Mouse (Mus musculus): ENCODE measurements around the gene Uqcc2. TPM values are rescaled to one million over a fixed set of nuclear protein-coding genes. Genes with fewer than 3 reads are reported as not detected.

Uqcc2 gene
- total RNA-seq, 4 experiments from 2014 or later: 333 to 355 (median 345) TPM

DNA sequence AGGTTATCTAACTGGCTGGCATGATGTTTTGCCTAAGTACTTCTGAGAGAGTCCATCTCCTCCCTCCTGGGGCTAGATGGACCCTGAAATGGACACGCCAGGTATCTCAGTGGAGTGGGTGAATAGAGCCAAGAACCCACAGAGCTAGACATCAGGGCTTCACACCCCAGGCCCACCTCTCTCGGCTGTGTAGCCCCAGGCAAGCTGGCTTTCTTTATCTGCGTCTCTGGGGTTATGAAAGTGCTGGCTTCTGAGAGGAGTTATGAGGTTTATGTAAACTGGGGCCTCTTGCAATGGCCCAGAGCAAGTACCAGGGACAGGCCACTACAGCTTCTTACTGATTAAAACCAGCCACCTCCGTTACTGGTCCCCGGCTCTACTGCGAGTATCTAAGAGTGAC is 21.2 kb upstream of the Uqcc2 start:
- DNase-seq (ENCODE audit: low spot score): no peak

DNA sequence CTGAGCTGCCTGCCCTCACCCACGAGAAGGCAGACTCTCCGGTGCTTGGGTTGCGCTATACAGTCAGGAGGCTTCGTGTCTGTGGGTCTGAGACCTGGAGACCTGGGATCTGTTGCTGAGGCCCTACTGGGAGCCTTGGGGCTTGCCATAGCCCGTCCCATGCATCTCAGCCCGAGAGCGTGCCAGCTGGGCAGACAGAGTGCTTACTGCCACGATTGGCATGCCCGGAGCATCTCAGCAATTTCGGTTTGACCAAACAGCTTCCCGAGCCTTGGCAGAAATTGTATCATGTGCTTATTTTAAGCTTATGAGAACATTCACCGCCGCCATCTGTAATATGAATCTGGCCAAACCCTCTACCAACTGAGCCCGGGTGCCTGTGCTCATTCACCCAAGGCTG is 20.5 kb upstream of the Uqcc2 start:
- DNase-seq (ENCODE audit: low spot score): peak; percentile 65

DNA sequence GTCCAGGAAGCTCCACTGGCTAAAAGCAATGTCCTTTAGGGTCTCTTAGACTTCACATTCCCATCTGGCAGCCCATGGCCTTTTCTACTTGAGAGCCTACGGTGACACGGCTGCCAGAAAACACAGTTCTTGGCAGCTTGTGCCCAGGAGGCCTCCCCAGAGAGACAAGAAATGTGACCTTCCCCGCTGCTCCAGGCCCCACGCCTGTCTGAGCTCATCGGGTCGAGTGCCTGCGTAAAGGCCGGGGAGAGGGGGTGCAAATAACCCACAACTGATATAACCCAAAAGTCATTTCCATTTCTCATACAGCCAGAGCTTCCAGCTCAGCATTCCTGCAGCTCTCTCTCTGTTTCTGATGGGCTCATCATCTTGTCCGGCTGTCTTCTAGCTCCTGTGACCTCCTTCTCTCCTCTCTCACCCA is 20.1 kb upstream of the Uqcc2 start:
- DNase-seq (ENCODE audit: low spot score): peak; percentile 68

DNA sequence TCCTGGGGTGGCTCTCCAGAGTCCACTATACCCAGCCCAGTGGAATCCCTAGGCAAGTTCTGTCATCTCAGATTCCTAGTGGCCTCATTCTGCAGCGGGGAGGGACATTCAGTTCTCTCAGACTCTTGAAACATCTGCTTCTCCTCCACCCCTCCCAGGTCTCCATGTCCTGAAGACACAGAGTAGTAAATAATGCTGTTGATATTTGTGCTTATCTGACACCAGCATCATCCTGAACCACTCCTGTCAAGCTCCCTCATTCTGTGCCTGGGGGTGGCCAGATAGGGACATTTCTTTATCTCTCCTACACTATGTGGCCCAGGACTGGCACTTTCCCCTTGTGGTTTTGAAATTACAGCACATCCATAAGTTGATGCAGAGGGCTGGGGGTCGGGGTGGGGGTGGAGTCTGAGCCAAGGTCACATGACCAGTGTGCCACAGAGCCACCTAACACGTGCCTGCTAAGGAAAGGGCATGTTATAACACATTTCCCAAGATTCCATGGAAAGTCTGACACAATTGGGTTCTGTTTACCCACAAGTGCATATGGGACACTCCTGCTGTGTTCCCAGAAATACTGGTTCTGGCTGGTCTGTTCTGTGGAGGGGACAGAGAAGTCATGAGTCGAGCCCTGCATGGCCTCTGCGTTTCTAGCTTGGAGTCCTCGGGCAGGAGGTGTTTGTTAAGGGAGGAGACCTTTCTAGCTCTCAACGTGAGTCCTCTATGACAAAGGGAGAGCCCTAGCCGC is 19.4 kb upstream of the Uqcc2 start:
- no peak for DNase-seq (ENCODE audit: low spot score)

DNA sequence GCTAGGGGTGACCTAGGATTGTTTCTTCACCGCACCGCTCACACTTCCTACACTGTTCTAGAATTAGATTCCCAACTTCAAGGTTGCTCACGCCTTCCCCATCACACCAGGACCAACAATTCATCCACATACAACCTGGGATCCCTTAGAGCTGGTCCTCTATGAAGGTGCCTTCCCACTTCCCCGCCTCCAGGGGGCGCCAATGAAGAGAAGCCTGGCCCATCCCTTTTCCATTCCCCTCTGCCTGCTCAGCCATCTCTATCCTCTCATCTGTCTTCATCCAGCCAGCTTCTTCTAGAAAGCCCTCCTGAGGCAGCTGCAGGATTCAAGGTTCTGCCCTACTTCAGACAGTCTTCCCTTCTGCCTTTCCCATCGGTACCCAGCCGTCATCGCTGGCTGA is 17.7 kb upstream of the Uqcc2 start:
- no peak for DNase-seq (ENCODE audit: low spot score)

DNA sequence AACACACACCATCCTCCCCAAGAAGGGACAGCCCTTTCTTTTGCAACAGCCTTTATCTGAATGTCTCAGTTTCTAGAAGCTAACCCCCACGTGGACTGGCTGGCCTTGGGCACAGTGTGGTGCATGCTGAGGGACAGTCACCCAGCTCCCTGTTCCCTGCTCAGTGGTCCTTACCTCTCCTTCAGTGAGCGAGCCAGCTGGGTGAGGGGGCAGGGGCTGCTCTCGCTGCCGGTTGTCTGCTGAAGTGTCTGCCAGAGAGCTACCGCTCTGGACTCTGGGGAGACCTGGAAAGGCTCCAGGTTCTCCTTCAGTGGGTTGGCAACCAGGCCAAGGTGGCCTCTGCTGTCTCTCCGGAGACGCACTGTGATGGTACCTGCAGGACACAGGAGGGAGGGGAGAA is 17.2 kb upstream of the Uqcc2 start:
- no peak for DNase-seq (ENCODE audit: low spot score)

DNA sequence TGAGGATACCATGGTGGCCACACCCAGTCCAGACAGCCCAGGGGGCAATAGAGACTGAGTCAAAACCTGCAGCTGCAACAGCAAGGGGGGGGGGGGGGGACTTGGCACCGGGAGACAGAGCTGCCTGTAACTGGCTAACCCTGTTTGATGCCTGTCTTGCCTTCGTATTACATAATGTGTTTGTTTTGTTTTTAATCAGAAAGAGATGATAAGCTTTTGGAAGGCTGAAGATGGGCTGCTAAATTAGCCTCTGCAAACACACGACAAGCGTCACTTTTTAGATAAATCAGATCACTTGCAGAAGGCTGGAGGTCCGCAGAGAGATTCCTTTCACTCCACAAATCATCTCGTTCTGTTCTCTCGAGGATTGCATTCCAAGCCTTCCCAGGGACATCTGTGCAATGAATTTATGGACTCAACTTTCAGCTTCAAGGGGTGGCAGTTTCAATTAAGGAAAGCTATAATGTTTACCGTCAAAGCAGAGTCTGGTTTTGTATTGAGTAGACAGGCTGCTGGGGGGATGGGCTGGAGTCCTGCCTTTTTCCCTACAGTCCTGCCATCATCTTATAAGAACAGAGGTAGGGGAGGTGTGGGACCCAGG is 12.7 kb upstream of the Uqcc2 start:
- no peak for DNase-seq (ENCODE audit: low spot score)

DNA sequence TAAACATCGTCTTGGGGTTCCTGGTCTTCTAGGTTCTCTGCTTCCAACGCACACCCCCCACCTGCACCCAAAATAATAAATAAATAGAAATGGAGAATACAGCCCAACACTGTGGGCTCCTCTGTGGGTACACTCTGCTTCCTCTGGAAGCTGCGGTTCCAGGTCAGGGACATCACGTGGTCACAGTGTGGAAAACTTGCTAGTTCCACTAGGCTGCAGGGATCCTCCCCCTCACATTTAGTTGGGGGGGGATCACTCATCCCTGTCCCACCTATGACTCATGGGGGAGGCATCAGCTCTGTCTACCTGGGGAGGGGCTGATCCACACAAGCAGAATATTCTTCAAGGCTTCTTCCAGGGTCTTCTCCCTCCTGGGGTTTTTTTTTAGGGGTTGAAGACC is 10.4 kb upstream of the Uqcc2 start:
- DNase-seq (ENCODE audit: low spot score): no peak

DNA sequence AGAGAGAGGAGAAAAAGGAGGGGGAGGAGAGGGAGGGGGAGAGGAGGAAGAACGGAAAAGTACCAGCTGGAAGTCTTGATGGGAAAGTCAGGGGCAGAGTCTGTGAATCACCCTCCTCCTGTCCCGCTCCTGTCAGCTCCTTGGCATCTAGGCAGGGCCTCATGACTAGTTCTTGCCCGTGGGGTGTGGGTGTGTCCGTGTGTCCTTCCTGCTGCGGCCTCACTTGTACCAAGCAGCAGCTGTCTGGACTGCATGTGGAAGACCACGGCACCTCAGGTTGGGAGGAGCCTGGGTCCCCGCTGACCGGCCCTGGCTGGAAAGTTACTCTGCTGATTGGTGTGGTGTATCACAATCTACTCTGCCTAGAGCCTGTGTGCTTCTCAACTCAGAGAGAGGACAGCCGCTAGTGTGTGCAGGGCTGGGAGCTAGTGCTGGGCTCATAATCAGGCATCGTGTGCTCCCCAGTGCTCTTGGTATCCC is 8.3 kb upstream of the Uqcc2 start:
- no peak for DNase-seq (ENCODE audit: low spot score)

DNA sequence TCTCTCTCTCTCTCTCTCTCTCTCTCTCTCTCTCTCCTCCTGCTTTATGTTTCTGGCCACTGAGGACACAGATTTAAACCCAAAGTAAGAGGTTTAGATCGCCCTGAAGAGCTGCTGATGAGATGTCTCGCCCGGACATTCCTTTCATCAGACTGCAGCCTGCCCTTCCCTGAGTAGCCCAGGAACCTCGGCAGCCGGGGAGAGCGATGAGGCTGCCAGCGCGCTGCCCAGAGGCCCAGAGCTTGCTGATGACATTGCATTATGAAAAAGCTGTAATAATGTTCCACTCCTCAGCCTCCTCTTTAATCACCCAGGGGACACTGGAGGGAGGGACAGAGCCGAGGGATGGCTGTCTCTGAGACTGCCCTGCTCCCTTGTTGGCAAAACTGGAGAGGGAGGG is 6.5 kb upstream of the Uqcc2 start:
- no peak for DNase-seq (ENCODE audit: low spot score)

DNA sequence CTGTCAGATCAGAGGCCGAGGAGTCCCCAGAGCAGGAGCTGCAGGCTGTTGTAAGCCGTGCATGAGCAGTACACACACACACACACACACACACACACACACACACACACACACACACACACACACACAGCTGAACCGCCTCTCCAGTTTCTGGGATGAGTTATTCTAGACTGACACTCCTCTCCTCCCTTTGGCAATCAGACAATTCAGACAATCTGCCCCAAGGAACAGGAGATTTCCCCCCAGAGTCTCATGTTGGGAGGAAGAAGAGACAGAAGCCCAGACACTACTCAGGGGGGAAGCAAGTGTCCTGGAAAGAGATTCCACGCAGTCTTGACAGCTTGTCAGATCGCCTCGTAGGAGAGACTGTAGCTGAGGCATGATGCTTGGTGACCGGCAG is 5.6 kb upstream of the Uqcc2 start:
- DNase-seq (ENCODE audit: low spot score): no peak

DNA sequence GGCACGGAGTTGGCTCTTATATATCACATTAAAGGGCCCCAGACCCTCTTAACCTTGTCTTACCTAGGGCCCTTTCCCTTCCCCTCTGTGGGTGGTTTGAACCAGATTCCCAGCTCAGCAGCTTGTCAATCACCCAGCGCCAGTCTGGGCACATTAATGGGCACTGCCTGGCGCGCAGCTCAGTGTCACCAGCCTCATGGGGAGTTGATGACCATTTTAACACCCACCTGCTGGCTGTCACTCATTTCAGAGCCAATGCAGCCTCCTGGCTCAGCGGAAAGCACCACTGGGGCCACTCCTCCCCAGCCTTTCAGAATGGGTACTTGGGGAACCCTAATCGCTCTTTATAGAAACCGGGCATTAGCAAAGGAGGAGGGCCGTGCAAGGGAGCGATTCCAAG is 4.7 kb upstream of the Uqcc2 start:
- no peak for DNase-seq (ENCODE audit: low spot score)

DNA sequence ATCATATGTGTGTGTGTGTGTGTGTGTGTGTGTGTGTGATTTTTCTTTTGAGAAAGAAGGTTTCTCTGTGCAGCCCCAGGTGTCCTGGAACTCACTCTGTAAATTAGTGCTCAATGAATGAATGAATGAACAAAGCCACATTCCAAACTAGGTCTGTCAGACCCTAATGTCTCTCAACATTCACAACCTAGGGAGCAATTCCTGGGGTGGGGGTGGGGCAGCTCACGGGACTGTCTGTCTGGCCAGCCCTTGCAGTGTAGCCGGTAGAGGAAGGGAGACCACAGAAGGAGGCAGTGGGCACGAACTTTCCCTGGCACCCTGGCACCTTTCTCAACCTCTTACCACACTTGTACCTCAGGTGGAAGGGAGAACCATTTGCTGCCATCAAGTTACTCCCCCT is 999 bp upstream of the Uqcc2 start:
- no peak for DNase-seq (ENCODE audit: low spot score)

DNA sequence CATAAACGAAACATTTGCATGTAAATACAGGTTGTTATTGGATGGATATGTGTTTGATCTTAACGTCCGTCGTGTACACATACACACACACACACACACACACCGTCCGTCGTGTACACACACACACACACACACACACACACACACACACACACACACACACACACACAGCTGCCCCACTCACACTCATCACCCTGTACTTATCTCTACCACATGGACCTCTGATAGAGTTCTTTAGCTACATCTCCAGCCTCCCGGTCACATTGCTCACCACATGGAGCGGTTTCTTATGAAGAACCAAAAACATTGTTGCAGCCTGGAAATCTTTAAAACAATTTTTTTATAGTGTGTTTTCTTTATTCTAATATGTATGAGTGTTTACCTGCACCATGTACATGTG is 471 bp upstream of the Uqcc2 start:
- no peak for DNase-seq (ENCODE audit: low spot score)

DNA sequence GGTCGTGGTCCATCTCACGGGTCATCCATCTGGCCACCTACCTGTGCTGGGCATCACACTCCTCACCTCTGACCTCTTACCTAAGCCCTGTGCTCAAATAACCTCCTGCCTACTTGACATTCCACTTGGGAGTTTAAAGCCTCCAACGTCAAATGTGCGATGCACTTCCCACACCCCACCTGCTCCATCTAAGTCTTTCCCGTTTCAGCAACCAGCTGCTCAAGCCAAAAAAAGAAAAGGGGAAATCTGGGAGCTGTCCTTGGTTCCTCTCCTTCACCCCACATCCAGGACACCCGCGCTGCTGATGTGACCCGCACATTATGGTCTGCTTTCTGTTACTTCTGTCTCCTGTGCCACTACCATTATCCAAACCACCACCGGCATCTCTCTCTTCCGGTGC is 1.5 kb downstream of the Uqcc2 start:
- DNase-seq (ENCODE audit: low spot score): no peak

DNA sequence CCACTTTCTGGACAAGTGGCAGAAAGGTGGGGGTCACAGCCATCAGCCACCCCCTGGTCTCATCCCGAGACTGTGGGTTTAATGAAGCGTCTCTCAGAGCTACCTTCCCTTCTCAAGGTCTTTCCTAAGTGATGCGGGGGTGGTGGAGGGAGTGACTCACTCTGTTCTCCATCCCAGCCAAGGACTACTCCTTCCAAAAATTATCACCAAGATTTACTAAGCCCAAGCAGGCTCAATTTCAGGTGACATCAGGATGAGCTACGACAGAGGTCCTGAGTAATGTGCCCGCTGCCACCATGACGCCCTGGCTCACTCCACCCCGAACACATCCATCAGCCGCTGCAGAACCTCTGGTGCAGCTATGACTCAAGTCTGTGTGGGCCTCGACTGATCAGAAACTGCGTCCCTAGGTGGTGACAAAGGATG is 2.5 kb downstream of the Uqcc2 start:
- DNase-seq (ENCODE audit: low spot score): no peak

DNA sequence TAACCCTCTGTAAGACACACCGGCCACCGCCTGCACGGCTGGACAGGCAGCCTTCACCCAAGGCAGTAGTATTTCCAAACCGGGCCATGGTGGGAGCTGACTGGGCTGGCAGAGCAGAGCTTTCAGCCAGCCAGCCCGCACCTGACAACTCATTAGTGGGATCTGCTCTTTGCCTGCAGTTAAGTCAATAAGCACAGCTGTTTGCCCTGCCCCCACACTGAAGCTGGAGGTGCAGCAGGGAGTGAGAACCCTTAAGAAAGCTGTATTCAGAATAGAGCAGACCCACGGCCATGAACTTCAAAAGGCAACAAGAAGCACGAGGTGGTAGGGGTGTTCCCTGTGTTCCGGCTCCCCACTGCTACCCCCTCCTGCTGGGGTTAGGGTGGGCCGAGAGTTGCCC is 3.5 kb downstream of the Uqcc2 start:
- no peak for DNase-seq (ENCODE audit: low spot score)

DNA sequence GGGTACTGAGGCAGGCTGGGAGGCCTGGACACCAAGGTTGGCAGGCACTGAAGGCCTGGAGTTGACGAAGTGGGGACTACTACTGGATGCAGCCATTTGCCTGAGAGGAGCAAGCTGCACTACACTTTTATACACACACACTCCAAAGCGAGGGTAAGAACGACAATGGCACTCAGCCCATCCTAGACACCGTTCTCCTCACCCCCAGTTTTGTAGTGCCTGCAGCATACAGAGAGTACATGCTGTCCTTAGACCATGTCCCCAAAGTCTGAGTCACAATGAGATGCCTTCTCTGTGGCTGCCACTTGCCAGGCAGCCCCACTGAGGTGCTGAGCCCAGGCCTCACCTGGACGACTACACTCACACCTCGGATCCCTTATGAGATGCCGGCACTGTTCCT is 3.9 kb downstream of the Uqcc2 start:
- DNase-seq (ENCODE audit: low spot score): no peak

DNA sequence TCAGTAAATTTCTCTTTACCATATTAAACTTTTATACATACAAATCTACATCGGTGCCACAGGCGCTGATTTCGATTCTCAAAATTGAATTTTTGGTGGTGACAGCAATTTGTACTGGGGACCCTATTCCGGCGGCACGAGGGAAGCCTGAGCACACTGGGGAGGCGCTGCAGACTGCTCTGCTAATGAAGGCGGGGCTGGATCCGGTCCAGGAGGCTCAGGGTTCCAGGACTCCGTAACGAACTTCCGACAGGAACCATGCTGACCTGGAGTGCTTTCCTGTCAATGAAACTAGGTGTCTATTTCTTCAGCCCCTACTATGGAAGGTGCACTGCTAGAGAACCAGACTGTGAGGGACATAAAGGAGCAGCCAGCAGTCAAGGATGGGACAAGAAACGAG is 4.4 kb downstream of the Uqcc2 start:
- DNase-seq (ENCODE audit: low spot score): no peak

DNA sequence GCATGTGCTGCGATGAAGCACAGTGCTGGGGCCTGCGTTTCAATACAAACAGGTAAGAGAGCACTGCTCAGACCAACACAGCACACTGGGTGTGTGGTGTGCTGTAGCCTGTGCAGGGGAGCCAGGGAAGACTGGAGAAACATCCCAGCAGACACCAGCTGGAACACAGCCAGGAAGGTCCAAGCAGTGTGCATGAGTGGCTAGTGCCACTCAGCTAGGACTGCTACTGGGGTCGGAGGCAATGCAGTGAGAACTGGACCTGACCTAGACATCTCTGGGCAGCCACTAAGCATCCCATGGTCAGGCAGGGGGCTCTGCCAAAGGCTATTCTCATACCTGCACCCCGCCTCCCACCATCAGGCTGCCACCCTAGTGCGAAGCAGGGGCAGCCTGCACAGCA is 5.5 kb downstream of the Uqcc2 start:
- DNase-seq (ENCODE audit: low spot score): no peak

DNA sequence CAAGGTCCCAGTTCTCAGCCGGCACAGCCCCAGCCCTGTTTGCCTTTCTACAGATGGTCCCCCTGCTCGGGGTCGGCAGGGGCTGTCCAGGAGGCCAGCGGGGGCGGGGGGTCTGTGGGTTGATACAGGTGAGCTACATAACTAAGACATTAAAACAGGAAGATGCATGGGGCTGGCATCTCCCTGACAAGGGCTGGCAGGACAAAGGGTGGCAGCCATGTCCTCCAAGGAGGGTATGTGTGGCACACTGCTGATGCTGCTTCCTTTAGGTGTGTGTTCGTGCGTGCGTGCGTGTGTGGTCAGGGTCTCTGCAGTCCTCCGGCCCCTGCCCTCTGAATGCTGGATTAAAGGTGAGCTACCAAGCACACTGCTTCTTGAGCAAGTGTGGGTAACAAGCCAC is 6.7 kb downstream of the Uqcc2 start:
- DNase-seq (ENCODE audit: low spot score): no peak

DNA sequence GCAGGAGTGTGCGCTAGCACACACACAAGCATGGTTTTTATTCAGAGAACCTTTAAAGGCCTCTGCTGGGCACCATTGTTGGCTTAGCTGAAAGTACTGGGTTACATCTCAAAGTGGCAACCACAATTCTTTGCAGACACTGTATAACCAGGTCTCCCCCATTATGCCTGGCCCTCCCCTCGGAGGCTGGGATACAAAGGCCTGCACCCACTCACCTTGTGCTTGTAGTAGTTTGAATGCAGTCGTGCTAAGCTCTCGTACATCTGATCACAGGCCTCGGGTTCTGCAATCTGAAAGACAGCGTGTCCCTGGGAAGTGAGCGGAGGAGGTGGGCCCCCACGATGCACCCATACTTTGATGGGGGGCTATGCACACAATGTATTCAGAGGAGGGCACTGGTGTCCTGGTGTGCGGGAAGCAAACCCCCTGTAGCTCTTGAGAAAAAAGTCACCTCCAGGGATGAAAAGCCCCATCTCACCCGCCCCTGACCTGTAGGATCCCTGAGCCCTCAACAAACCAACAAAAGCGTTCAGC is 8.0 kb downstream of the Uqcc2 start:
- DNase-seq (ENCODE audit: low spot score): no peak

DNA sequence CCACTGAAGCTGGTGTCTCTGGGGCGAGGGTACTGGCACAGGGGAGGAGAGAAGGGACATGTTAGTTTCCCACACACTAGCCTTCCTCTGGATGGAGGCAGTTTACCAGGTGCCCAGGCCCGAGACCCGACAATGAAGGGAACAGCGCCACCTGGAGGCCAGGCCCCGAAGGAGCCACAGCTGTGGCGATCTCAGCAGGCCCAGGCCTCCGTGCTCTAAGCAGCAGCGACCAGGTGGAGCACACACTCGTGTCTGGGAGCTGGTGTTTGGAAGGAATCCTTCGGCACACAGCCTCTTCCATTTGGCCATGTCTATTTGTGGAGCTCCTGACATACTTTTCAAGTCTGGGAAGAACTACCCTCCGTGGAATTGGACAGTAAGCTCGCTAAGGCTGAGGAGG is 8.5 kb downstream of the Uqcc2 start:
- peak; percentile 49 for DNase-seq (ENCODE audit: low spot score)
